Mouse (Mus musculus) liver, embryonic 14.5 days (tissue): ENCODE measurements around the gene Pitpnm1. TPM values are rescaled to one million over a fixed set of nuclear protein-coding genes. Genes with fewer than 3 reads are reported as not detected.

ENCODE experiments used
- ATAC-seq: fragments of 200-750 bp; cut with Nextera tagmentation; 2 replicates; pipeline ENCODE4 v1.8.0; 2017; ENCODE audit warnings: moderate number of reproducible peaks, mild to moderate bottlenecking, moderate library complexity; ENCODE audit not compliant: insufficient read depth
- DNase-seq, 3 experiments: peaks; one replicate each; pipeline ENCODE4 v3.0.0-alpha.2; 2012 to 2013; ENCODE audit warnings: low read depth in 3 of 3, low spot score in 3 of 3
- H3K27ac ChIP-seq: fragments of 300-500 bp; sonication (generic); 2 replicates; pipeline ENCODE4 v1.5.1; 2014; ENCODE audit warnings: moderate library complexity, mild to moderate bottlenecking, control low read depth, inconsistent platforms
- H3K27me3 ChIP-seq: fragments of 300-500 bp; sonication (generic); 2 replicates; pipeline ENCODE4 v1.6.1; 2014; ENCODE audit warnings: mild to moderate bottlenecking, low read length, moderate library complexity; ENCODE audit not compliant: control insufficient read depth, insufficient read depth
- H3K36me3 ChIP-seq: fragments of 300-500 bp; sonication (generic); replicated peaks from 2 replicates; pipeline ENCODE4 v1.6.1; 2014; ENCODE audit warnings: low read depth; ENCODE audit not compliant: control insufficient read depth, insufficient read depth
- H3K4me1 ChIP-seq, 2 experiments: fragments of 200-500 bp in 1 of 2; fragments of 300-500 bp in 1 of 2; sonication (generic) in 1 of 2; replicated peaks; 2 replicates each; pipeline ENCODE4 v1.6.1; 2012 to 2014; ENCODE audit warnings: antibody characterized with exemption in 1 of 2, inconsistent platforms in 1 of 2, low read length in 1 of 2; ENCODE audit not compliant: control insufficient read depth in 2 of 2, insufficient read depth in 2 of 2
- H3K4me2 ChIP-seq: fragments of 300-500 bp; sonication (generic); 2 replicates; pipeline ENCODE4 v1.6.1; 2014; ENCODE audit warnings: low read depth, mild to moderate bottlenecking, control low read depth, moderate library complexity
- H3K4me3 ChIP-seq, 2 experiments: fragments of 200-500 bp in 1 of 2; fragments of 300-500 bp in 1 of 2; sonication (generic) in 1 of 2; 2 replicates each; pipeline ENCODE4 v1.5.1; 2012 to 2014; ENCODE audit warnings: low read depth in 2 of 2, low read length in 2 of 2, mild to moderate bottlenecking in 2 of 2, control low read depth in 1 of 2, inconsistent platforms in 1 of 2, moderate library complexity in 1 of 2; ENCODE audit not compliant: insufficient read depth in 1 of 2
- H3K9ac ChIP-seq: fragments of 300-500 bp; sonication (generic); replicated peaks from 2 replicates; pipeline ENCODE4 v1.6.1; 2014; ENCODE audit warnings: mild to moderate bottlenecking, control low read depth, moderate library complexity
- H3K9me3 ChIP-seq: fragments of 300-500 bp; sonication (generic); 2 replicates; pipeline ENCODE4 v1.6.1; 2016; ENCODE audit warnings: low read length, mixed read lengths; ENCODE audit not compliant: control insufficient read depth
- CTCF ChIP-seq: IDR thresholded peaks from 2 replicates; pipeline ENCODE4 v1.5.1; 2016; ENCODE audit warnings: antibody characterized with exemption, low read depth, control low read depth
- EP300 ChIP-seq: IDR thresholded peaks from 2 replicates; pipeline ENCODE4 v1.6.1; 2016; ENCODE audit warnings: antibody characterized with exemption, low read depth
- WGBS: fragments of 180-500 bp; shearing (Covaris S2); extraction: QIAGEN DNeasy Blood & Tissue Kit; methylation state at CpG from one replicate; pipeline ENCODE4 v1.1.7; 2014; ENCODE audit not compliant: insufficient replicate concordance; 5-methylcytosine and 5-hydroxymethylcytosine counted together
- polyA plus RNA-seq, 2 experiments: library from polyadenylated mRNA; depleted of rRNA in 1 of 2; stranded (reverse) in 1 of 2; unstranded in 1 of 2; fragments of >200 nt; fragmentation: Nextera tagmentation in 1 of 2; extraction: Ambion mirVana in 1 of 2; gene quantifications; 2 replicates each; pipeline versions ENCODE4 v1.2.1 to v1.2.3; 2012 to 2014

The Pitpnm1 gene
- polyA plus RNA-seq, 2 experiments, result 3.4 to 7.1 TPM

GRCm38 (mm10) chr19:4097441-4097825 is 2.4 kb upstream of the Pitpnm1 start:
- TF ChIP-seq CTCF (peak; percentile 11; the same call in 1 of the 2 replicates), EP300 (no peak)
- Histone ChIP-seq H3K4me3 (peak overlapping the region; percentile 66 to 67), H3K4me1 (peaks cover 26 to 29% of the 10 kb centered on the region in 2 experiments), H3K4me2 (peak overlapping the region; percentile 98), H3K27me3 (peaks cover 24% of the 10 kb centered on the region), H3K9me3 (no peaks in the 10 kb centered on the region), H3K36me3 (no peaks in the 10 kb centered on the region), H3K27ac (peak overlapping the region; percentile 98), H3K9ac (peak overlapping the region; percentile 84)
- 1% methylated on average over 21 of the region's 21 CpGs for WGBS
- DNase-seq, result peak; percentile 85 to 88 (median 85)
- peak; percentile 77 for ATAC-seq

- Histone ChIP-seq H3K27ac (no peak overlapping the region), H3K9ac (no peak overlapping the region), H3K36me3 (no peaks in the 10 kb centered on the region), H3K4me2 (peak overlapping the region; percentile 98), H3K27me3 (peaks cover 28% of the 10 kb centered on the region), H3K4me1 (peaks cover 24 to 29% of the 10 kb centered on the region in 2 experiments), H3K4me3 (peak overlapping the region; percentile 66 to 67; a peak in 3 of 4 replicates), H3K9me3 (no peaks in the 10 kb centered on the region)
- WGBS, result 73% methylated on average over 13 of the region's 13 CpGs
- DNase-seq (no peak), ATAC-seq (no peak)
- TF ChIP-seq CTCF (no peak), EP300 (no peak)
These were observed 1.4 kb upstream of the Pitpnm1 start for GRCm38 (mm10) chr19:4098426-4098825.

GRCm38 (mm10) chr19:4099056-4099455 is 742 bp upstream of the Pitpnm1 start:
- Histone ChIP-seq H3K4me3 (no peak overlapping the region), H3K4me2 (peak overlapping the region; percentile 98), H3K36me3 (no peaks in the 10 kb centered on the region), H3K27me3 (peaks cover 28% of the 10 kb centered on the region), H3K4me1 (peaks cover 24 to 29% of the 10 kb centered on the region in 2 experiments), H3K9me3 (no peaks in the 10 kb centered on the region), H3K9ac (peak overlapping the region; percentile 60), H3K27ac (peak overlapping the region; percentile 46)
- no peak for TF ChIP-seq EP300
- peak; percentile 100 for TF ChIP-seq CTCF
- ATAC-seq, result no peak
- WGBS, result 5% methylated on average over 9 of the region's 9 CpGs
- DNase-seq, result peak; percentile 82 to 86 (median 86)

DNA sequence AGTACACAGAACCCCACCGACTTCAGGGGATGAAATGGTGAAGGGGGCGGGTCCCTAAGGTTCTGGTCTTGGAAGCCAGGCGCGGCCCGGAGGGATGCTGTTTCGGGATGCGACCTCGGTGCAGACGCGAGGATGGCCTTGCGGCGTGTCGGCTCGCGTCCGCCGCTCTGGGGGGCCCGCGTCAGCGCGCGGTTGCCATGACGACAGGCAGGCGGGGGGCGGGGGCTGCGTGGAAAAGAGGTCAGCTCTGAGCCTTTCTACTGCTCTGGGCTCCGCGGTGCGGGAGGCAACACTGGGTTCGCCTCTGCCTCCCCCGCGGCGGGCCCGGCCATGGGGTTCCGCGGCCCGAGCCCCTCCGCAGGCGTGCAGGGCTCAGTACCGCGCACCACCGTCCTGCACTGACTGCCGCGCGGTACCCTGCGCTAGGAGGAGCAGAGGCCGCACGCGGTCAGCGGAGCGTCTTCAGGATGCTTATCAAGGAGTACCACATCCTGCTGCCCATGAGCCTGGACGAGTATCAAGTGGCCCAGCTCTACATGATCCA is 992 bp downstream of the Pitpnm1 start:
- peak overlapping the region; percentile 90 for H3K4me2 ChIP-seq
- TF ChIP-seq EP300, result no peak
- TF ChIP-seq CTCF, result no peak
- H3K36me3 ChIP-seq, result no peaks in the 10 kb centered on the region
- no peak for DNase-seq
- no peaks in the 10 kb centered on the region for H3K9me3 ChIP-seq
- peak overlapping the region; percentile 55 to 58 for H3K4me3 ChIP-seq
- ATAC-seq, result no peak
- H3K27ac ChIP-seq, result no peak overlapping the region
- no peak overlapping the region for H3K9ac ChIP-seq
- WGBS, result 2% methylated on average over 52 of the region's 52 CpGs
- peaks cover 28% of the 10 kb centered on the region for H3K27me3 ChIP-seq
- peaks cover 24 to 29% of the 10 kb centered on the region in 2 experiments for H3K4me1 ChIP-seq

DNA sequence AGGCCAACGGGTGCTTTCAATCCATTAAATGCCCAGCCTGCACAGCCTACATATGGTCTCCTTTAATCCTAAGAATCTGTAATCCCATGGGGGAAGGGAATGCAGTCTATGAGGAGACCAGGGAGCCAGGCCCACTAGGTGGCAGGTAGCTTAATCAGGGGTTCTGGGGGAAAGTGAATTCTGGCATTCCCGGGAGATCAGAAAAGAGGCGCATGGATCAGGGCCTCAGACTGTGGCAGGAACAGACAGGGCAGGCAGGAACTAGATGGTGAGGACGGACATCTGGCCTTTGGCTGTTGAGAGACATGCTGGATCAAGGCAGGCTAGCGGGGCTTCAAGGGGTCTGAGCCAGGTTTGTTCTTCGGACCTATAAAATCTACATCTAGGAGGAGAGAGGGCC is 1.7 kb downstream of the Pitpnm1 start:
- no peak overlapping the region for H3K27ac ChIP-seq
- DNase-seq, result no peak
- ATAC-seq, result no peak
- H3K27me3 ChIP-seq, result peaks cover 28% of the 10 kb centered on the region
- no peaks in the 10 kb centered on the region for H3K36me3 ChIP-seq
- H3K4me1 ChIP-seq, result peaks cover 21 to 23% of the 10 kb centered on the region in 2 experiments
- no peak overlapping the region for H3K4me3 ChIP-seq
- TF ChIP-seq CTCF (no peak), EP300 (no peak)
- H3K9me3 ChIP-seq, result no peaks in the 10 kb centered on the region
- H3K9ac ChIP-seq, result no peak overlapping the region
- 83% methylated on average over 6 of the region's 6 CpGs for WGBS
- H3K4me2 ChIP-seq, result no peak overlapping the region
